Mouse (Mus musculus): ENCODE results near the gene H2-DMb1. TPM values are rescaled to one million over a fixed set of nuclear protein-coding genes. Genes with fewer than 3 reads are reported as not detected.
A peak's percentile ranks its signal among the peaks of the same experiment; 100 is the strongest.

The H2-DMb1 gene
- polyA plus RNA-seq, 1 experiment from 2014 or later = 1.2 TPM

DNA sequence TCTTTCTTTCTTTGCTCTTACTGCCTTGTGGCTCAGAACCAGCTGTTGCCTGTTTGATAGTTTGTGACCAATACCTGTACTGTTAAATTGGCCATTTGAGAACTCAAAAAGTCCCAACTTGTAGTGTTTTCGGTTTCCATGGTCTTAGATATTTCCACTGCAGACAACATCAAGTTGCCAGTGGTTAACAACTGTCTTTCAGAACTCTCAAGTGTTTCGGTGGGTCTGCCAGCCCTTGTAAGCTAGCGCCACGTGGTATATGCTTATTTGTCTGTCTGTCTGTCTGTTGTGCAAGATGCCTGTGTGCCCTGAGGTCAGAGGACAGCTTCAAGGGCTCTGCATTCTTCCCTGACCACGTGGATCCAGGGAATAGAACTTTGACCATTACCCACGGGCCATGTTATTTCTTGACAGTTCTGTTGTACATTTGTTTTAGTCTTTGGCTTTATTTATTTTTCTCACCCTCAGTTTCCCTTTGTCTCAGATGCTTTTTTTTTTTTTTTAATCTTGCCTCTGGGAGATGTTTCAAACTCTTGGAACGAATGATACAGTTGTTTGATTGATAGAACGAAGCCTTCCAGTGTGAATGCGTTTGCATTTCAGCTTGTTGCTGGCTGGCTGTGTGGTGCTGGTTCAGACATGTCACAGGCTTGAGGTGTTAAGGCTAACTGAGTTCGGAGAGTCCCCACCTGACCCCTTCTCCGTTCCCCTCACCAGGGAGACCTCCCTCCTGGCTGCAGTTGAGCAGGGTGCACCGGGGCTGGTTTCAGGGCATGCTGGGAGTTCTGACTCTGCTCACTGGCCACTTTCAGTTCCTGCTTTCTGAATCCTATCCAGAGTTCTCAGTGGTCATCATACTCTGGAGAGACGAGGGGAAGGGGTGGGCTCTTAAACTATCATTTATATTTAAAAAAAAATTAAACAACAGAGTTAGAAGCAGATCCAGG is 27.3 kb downstream of the H2-DMb1 start:
- peaks cover 38% of the 10 kb centered on the region for H3K27me3 ChIP-seq
- ATAC-seq (ENCODE audit: insufficient number of reproducible peaks, insufficient read depth, low FRiP score, low TSS enrichment, low read depth) = no peak
- WGBS = 73% methylated on average over 13 of the region's 13 CpGs

DNA sequence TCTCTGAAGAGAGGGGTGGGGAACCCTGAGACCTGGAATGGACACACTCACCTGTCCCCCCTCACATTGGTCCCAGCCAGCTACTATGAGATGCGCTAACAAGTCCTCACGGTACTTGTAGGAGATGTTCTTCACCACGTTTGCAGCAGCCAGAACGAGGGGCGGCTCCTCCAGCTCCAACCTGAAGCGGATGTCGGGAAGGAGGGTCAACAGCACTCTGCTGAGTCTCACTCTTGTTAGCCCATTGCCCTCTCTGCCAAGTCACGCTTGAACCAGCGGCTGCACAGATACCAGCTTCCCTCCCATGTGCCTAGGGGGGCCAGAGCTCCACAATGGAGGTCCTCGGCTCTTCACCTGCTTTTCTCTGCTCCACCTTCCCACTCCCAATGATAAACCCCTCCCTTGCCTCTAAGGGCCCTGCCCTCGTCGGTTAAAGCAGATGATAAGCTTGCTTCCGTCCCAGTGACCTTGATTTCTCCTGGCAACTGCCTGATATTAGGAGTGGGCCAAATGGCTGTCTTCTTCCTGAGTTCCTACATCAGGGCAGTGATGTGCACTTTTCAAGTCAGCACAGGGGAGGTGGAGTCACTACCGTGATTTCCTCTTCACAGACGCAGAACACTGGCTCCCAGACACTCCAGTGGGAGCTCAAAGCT is 30.8 kb downstream of the H2-DMb1 start:
- no peak for ATAC-seq (ENCODE audit: insufficient number of reproducible peaks, insufficient read depth, low FRiP score, low TSS enrichment, low read depth)
- Histone ChIP-seq H3K36me3 (no peaks in the 10 kb centered on the region), H3K4me2 (no peak overlapping the region), H3K27me3 (peaks cover 66% of the 10 kb centered on the region), H3K9ac (replicated peaks) (no peak overlapping the region), H3K9me3 (no peaks in the 10 kb centered on the region), H3K4me1 (replicated peaks) (peaks cover 11% of the 10 kb centered on the region), H3K27ac (no peak overlapping the region), H3K4me3 (replicated peaks) (no peak overlapping the region)
- WGBS = 76% methylated on average over 15 of the region's 15 CpGs

More for the DNA sequence above, 27.3 kb downstream of the H2-DMb1 start:
- Histone ChIP-seq H3K9me3 (peaks cover 11% of the 10 kb centered on the region; the same call in 1 of the 2 replicates), H3K4me3 (replicated peaks) (no peak overlapping the region), H3K9ac (replicated peaks) (no peak overlapping the region), H3K36me3 (no peaks in the 10 kb centered on the region), H3K4me2 (no peak overlapping the region), H3K4me1 (replicated peaks) (no peaks in the 10 kb centered on the region), H3K27ac (no peak overlapping the region)

DNA sequence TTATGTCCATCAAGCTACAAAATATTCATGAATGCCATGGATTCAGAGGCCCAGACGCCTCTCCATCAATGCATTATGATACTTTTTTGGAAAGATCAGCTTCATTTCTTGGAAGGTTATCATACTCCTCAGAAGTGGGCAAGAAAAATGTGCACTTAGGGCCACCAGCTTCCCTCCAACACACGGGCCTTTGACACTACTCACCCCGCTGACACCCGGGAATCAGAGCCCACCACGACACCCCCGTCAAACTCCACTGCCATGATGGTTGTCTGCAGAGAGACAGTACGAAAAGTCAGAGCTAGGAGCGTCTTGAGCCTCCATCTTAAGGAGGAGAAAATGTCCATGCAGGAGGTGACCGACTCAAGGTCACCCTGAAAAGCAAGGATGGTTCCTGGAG is 32.7 kb downstream of the H2-DMb1 start:
- 86% methylated on average over 9 of the region's 9 CpGs for WGBS
- Histone ChIP-seq H3K36me3 (no peaks in the 10 kb centered on the region), H3K27me3 (peaks cover 84% of the 10 kb centered on the region), H3K4me3 (replicated peaks) (no peak overlapping the region), H3K9ac (replicated peaks) (no peak overlapping the region), H3K27ac (no peak overlapping the region), H3K9me3 (no peaks in the 10 kb centered on the region), H3K4me1 (replicated peaks) (peaks cover 11% of the 10 kb centered on the region), H3K4me2 (no peak overlapping the region)
- no peak for ATAC-seq (ENCODE audit: insufficient number of reproducible peaks, insufficient read depth, low FRiP score, low TSS enrichment, low read depth)

DNA sequence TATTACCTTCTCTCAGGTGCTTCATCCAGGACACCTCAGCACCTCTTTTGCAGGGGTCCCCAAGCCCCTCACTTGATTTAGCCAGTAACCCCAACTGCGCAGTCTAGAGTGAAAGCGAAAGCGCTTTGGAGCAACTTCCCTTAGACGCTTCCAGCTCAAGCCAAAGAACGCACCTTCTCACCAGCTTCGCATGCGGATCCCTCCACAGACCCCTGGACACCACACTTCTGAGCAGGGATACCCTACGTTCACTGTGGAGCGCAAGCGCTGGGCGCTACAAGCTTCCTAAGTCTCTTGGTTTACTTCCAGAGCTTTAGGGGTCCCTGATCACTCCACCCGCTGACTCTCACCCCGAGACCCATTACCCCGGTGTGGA is 34.0 kb downstream of the H2-DMb1 start:
- no peaks in the 10 kb centered on the region for H3K9me3 ChIP-seq
- H3K27ac ChIP-seq = no peak overlapping the region
- peak overlapping the region; percentile 85 for H3K4me2 ChIP-seq
- WGBS = 2% methylated on average over 14 of the region's 14 CpGs
- peak overlapping the region; percentile 52 for H3K4me3 ChIP-seq (replicated peaks)
- ATAC-seq (ENCODE audit: insufficient number of reproducible peaks, insufficient read depth, low FRiP score, low TSS enrichment, low read depth) = peak; percentile 67
- peaks cover 11% of the 10 kb centered on the region for H3K4me1 ChIP-seq (replicated peaks)
- peaks cover 92% of the 10 kb centered on the region for H3K27me3 ChIP-seq
- H3K9ac ChIP-seq (replicated peaks) = peak overlapping the region; percentile 57
- H3K36me3 ChIP-seq = no peaks in the 10 kb centered on the region

DNA sequence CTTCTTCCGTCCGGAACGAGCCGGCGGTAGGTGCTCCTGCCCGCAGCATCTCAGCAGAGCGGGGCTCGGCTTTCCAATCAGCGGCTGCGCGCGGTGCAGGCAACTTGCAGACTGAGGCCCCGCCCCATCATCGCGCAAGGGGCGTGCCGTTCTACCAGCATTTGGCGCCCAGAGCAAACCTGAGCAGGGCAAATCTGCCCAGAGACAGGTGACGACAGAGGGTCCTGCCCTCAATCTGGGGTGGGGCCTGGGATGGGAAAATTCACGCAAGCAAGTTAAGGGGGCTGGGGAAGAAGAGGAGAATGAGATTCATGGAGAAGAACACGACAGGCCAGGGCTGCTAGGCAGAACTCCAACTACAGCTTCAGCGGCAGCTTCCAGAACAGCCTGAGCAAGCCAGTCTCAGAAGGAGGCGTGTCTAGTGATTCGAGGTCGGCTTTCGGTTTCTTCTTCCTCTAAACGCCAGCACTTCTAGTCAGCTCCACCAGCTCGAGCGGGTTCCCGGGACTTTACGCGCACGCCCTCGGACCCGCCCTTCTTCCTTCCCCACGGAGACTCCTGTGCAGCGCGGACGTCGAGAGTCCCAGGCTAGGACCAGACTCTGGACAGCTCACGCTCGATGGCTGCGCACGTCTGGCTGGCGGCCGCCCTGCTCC is 34.5 kb downstream of the H2-DMb1 start, which contains the start of the genes Tap1 and Psmb9:
Gene Tap1 (plus strand): TSS at position 293 of the 656 bp plus-strand sequence.
Gene Psmb9 (minus strand): TSS at position 504 of the 656 bp plus-strand sequence.
- H3K27ac ChIP-seq = no peak within 1 kb of the TSS; the same call in 1 of the 2 replicates
- ATAC-seq (ENCODE audit: insufficient number of reproducible peaks, insufficient read depth, low FRiP score, low TSS enrichment, low read depth) = peak; percentile 94
- H3K9me3 ChIP-seq = no peaks in the 10 kb centered on the region

DNA sequence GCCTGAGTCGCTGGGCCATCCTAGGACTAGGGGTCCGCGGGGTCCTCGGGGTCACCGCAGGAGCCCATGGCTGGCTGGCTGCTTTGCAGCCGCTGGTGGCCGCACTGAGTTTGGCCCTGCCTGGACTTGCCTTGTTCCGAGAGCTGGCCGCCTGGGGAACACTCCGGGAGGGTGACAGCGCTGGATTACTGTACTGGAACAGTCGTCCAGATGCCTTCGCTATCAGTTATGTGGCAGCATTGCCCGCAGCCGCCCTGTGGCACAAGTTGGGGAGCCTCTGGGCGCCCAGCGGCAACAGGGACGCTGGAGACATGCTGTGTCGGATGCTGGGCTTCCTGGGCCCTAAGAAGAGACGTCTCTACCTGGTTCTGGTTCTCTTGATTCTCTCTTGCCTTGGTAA is 35.1 kb downstream of the H2-DMb1 start:
- Histone ChIP-seq H3K4me2 (peak overlapping the region; percentile 85), H3K4me3 (replicated peaks) (peak overlapping the region; percentile 52), H3K4me1 (replicated peaks) (peaks cover 11% of the 10 kb centered on the region), H3K9me3 (no peaks in the 10 kb centered on the region), H3K9ac (replicated peaks) (peak overlapping the region; percentile 59), H3K36me3 (no peaks in the 10 kb centered on the region), H3K27me3 (peaks cover 93% of the 10 kb centered on the region), H3K27ac (no peak overlapping the region; the same call in 1 of the 2 replicates)
- ATAC-seq (ENCODE audit: insufficient number of reproducible peaks, insufficient read depth, low FRiP score, low TSS enrichment, low read depth) = no peak
- WGBS = 4% methylated on average over 20 of the region's 20 CpGs

More for the DNA sequence above, 34.5 kb downstream of the H2-DMb1 start, which contains the start of the genes Tap1 and Psmb9:
- under 1% methylated on average over 46 of the region's 46 CpGs for WGBS
- Histone ChIP-seq H3K27me3 (peaks cover 93% of the 10 kb centered on the region), H3K4me3 (replicated peaks) (peak within 1 kb of the TSS; percentile 52), H3K9ac (replicated peaks) (peak within 1 kb of the TSS; percentile 59), H3K4me1 (replicated peaks) (peaks cover 11% of the 10 kb centered on the region), H3K36me3 (no peaks in the 10 kb centered on the region), H3K4me2 (peak within 1 kb of the TSS; percentile 85)

DNA sequence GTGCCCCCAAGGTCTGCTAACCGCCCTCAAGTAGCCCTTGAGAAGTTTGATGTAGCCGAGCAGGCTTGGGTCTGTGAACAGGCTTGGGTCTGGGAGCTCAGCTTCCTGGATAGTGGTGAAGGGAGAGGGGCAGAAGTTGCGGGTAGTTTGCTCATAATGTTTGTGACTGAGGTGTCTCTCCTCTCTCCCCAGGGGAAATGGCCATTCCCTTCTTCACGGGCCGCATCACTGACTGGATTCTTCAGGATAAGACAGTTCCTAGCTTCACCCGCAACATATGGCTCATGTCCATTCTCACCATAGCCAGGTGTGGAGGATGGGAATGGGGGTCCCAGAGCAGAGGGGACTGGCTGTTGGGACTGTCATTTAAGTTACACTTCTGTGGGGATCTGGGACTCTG is 36.1 kb downstream of the H2-DMb1 start:
- no peak overlapping the region for H3K27ac ChIP-seq
- H3K9ac ChIP-seq (replicated peaks) = no peak overlapping the region
- peaks cover 93% of the 10 kb centered on the region for H3K27me3 ChIP-seq
- no peak for ATAC-seq (ENCODE audit: insufficient number of reproducible peaks, insufficient read depth, low FRiP score, low TSS enrichment, low read depth)
- 69% methylated on average over 6 of the region's 6 CpGs for WGBS
- peaks cover 11% of the 10 kb centered on the region for H3K4me1 ChIP-seq (replicated peaks)
- no peaks in the 10 kb centered on the region for H3K9me3 ChIP-seq
- H3K36me3 ChIP-seq = no peaks in the 10 kb centered on the region
- no peak overlapping the region for H3K4me3 ChIP-seq (replicated peaks)
- no peak overlapping the region for H3K4me2 ChIP-seq

DNA sequence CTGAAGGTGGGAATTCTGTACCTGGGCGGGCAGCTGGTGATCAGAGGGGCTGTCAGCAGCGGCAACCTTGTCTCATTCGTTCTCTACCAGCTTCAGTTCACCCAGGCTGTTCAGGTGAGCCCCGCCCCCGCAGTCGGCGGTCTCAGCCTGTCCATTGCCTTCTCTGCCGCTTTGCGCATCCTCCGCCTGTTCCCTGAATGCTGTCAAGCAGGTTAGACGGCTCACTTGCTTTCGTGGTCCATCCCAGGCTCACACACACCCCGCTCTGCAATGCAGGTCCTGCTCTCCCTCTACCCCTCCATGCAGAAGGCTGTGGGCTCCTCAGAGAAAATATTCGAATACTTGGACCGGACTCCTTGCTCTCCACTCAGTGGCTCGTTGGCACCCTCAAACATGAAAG is 40.0 kb downstream of the H2-DMb1 start:
- H3K4me1 ChIP-seq (replicated peaks) = peaks cover 16% of the 10 kb centered on the region
- no peak overlapping the region for H3K4me3 ChIP-seq (replicated peaks)
- H3K27ac ChIP-seq = no peak overlapping the region
- H3K9me3 ChIP-seq = no peaks in the 10 kb centered on the region
- H3K27me3 ChIP-seq = peaks cover 98% of the 10 kb centered on the region
- no peak for ATAC-seq (ENCODE audit: insufficient number of reproducible peaks, insufficient read depth, low FRiP score, low TSS enrichment, low read depth)
- H3K36me3 ChIP-seq = no peaks in the 10 kb centered on the region
- H3K4me2 ChIP-seq = no peak overlapping the region
- 23% methylated on average over 16 of the region's 16 CpGs for WGBS
- H3K9ac ChIP-seq (replicated peaks) = no peak overlapping the region

DNA sequence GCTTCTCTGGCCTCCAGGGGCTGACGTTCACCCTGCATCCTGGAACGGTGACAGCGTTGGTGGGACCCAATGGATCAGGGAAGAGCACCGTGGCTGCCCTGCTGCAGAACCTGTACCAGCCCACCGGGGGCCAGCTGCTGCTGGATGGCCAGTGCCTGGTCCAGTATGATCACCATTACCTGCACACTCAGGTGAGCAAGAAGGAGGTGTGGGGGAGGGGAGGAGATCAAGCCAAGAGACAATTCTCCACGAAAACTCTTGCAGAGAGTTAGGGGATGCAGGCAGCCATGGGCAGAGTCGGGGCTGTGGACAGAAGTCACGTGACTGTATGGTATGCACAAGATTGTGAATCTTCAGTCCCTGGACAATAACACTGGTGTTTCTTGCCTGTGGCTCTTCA is 40.6 kb downstream of the H2-DMb1 start:
- Histone ChIP-seq H3K9me3 (no peaks in the 10 kb centered on the region), H3K4me3 (replicated peaks) (no peak overlapping the region), H3K27ac (no peak overlapping the region), H3K4me1 (replicated peaks) (peaks cover 17% of the 10 kb centered on the region), H3K9ac (replicated peaks) (no peak overlapping the region), H3K4me2 (no peak overlapping the region), H3K36me3 (no peaks in the 10 kb centered on the region), H3K27me3 (peaks cover 98% of the 10 kb centered on the region)
- ATAC-seq (ENCODE audit: insufficient number of reproducible peaks, insufficient read depth, low FRiP score, low TSS enrichment, low read depth) = no peak
- 44% methylated on average over 8 of the region's 8 CpGs for WGBS

DNA sequence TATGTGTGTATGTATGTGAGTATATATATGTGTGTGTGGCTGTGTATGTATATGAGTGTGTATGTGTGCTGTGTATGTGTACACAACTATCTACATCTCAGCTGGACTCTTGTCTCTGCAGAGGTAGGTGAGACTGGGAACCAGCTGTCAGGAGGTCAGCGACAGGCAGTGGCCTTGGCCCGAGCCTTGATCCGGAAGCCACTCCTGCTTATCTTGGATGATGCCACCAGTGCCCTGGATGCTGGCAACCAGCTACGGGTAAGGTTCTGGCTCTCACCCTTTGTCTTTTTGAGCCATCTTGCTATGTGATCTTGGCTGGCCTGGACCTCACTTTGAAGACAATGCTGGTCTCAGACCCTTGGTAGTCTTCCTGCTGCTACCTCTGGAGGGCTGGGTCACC is 41.9 kb downstream of the H2-DMb1 start:
- ATAC-seq (ENCODE audit: insufficient number of reproducible peaks, insufficient read depth, low FRiP score, low TSS enrichment, low read depth) = no peak
- 94% methylated on average over 4 of the region's 4 CpGs for WGBS

DNA sequence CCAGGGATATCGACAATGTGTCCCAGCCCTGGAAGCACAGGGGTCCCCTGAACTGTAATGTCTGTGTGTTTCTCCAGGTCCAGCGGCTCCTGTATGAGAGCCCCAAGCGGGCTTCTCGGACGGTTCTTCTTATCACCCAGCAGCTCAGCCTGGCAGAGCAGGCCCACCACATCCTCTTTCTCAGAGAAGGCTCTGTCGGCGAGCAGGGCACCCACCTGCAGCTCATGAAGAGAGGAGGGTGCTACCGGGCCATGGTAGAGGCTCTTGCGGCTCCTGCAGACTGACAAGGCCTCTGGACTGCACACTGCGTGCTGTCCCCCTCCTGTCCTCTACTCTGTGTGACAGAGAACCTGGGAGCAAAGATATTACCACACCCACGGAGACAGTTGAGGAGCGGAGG is 43.6 kb downstream of the H2-DMb1 start:
- no peak overlapping the region for H3K9ac ChIP-seq (replicated peaks)
- H3K27ac ChIP-seq = no peak overlapping the region
- H3K4me3 ChIP-seq (replicated peaks) = no peak overlapping the region
- H3K9me3 ChIP-seq = no peaks in the 10 kb centered on the region
- H3K4me2 ChIP-seq = no peak overlapping the region
- H3K4me1 ChIP-seq (replicated peaks) = peaks cover 17% of the 10 kb centered on the region
- H3K36me3 ChIP-seq = no peaks in the 10 kb centered on the region
- WGBS = 36% methylated on average over 12 of the region's 12 CpGs
- no peak for ATAC-seq (ENCODE audit: insufficient number of reproducible peaks, insufficient read depth, low FRiP score, low TSS enrichment, low read depth)
- peaks cover 97% of the 10 kb centered on the region for H3K27me3 ChIP-seq

More for the DNA sequence above, 41.9 kb downstream of the H2-DMb1 start:
- Histone ChIP-seq H3K27ac (no peak overlapping the region), H3K4me1 (replicated peaks) (peaks cover 17% of the 10 kb centered on the region), H3K36me3 (no peaks in the 10 kb centered on the region), H3K4me2 (no peak overlapping the region), H3K9ac (replicated peaks) (no peak overlapping the region), H3K9me3 (no peaks in the 10 kb centered on the region), H3K4me3 (replicated peaks) (no peak overlapping the region), H3K27me3 (peaks cover 99% of the 10 kb centered on the region)
